Mouse (Mus musculus) layer of hippocampus, postnatal 10 days (tissue): Measurements from ENCODE around the gene Dock2. TPM values are rescaled to one million over a fixed set of nuclear protein-coding genes. Genes with fewer than 3 reads are reported as not detected.
"Not testable (repeated sequence)": the region's sequence is repeated elsewhere in the genome, so short reads cannot be mapped to it uniquely, and the experiment has no call there.

Experiments
- DNase-seq, 2 experiments: peaks; one replicate each; pipeline ENCODE4 v3.0.0; 2021; ENCODE audit warnings: low spot score in 2 of 2
- total RNA-seq, 2 experiments: library from RNA; stranded (reverse); gene quantifications; 2 replicates each; pipeline ENCODE4 v1.2.3; 2021

Gene Dock2
- total RNA-seq, 2 experiments from 2014 or later = 3.3 to 3.5 TPM

DNA sequence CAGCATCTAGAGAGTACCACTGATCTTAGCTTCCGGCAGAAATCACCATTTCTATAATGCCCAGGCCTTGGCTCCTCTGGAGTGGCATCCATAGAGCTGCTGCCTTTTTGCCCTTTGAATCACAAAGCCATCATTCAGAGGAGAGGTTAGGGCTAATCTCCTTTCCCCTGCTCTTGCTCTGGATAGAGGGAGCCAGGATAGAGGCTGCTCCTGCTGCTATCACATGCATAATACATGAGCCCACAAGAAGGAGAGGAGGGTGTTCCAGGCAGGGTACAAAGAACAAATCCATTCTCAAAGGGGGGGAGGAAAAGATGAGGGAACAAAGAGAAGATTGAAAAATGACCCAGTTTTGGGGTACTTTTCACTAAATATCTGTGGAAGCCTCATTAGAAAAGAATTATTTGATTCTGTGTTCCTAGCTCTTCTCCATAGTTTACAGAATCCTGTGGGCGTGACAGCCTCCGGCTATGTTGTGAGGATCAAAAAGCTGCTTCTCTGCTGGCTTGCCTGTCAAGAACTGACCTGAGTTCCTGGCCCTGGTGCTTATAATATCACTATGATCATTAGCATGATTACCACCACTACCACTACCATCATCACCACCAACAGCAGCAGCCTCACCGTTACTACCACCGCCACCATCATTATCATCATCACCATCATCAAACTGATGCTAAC lies 485.9 kb downstream of the Dock2 start:
- no peak for DNase-seq

DNA sequence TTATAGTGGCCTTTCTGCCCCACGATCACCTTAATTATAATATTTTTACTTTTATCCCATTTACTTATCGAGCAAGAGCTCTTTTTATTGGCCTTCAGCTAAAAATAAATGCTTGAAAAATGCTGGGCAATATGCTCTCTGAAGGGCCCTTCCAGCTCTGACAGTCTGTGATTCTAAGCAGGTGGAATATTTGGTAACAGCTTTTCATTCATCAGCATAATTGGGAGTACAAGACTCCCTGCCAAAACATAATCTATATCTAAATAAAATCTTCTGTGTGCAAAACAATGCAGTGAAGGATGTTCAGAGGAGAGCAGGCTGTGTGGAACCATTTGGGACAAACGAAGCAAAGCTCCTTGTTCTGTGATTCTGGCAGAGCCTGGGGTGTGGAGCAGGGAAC lies 492.4 kb downstream of the Dock2 start:
- DNase-seq = peak; percentile 17 to 24

DNA sequence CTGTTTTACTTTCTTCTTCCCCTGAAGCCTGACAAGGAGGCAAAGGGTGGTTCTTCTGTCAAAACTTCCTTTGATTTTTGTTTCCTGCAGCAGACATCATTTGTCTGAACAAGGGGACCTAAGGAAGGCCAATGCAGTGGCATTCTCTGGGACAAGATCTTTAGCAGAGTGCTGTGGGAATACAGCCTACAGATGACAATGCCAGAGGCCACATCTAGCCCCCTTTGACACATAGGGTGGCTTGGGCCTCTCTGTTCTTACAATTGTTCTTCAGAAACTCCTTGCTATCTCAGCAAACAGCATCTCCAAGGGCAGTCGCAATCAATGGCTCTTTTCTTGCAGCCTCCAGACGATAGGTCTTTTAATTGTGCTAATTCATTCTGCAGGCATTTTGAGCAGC lies 493.0 kb downstream of the Dock2 start:
- no peak for DNase-seq

DNA sequence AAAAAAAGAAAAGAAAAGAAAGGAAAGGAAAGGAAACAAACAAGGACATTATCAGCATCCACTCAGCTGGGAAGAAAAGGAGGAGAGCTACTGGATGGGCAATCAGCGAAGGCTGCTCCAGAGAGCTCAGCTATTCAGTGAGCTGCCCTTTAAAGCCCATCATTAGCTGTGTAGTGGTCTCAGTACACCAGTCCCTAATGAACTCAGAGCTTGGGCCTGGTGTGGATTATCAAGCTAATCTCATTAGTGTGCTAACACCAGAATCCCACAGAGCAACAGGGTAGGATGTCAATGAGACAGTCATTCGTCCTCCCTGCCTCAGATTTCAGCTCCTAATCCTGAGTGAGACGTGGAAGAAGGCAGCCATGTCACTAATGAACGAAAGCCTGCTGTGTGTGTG lies 493.4 kb downstream of the Dock2 start:
- no peak for DNase-seq

DNA sequence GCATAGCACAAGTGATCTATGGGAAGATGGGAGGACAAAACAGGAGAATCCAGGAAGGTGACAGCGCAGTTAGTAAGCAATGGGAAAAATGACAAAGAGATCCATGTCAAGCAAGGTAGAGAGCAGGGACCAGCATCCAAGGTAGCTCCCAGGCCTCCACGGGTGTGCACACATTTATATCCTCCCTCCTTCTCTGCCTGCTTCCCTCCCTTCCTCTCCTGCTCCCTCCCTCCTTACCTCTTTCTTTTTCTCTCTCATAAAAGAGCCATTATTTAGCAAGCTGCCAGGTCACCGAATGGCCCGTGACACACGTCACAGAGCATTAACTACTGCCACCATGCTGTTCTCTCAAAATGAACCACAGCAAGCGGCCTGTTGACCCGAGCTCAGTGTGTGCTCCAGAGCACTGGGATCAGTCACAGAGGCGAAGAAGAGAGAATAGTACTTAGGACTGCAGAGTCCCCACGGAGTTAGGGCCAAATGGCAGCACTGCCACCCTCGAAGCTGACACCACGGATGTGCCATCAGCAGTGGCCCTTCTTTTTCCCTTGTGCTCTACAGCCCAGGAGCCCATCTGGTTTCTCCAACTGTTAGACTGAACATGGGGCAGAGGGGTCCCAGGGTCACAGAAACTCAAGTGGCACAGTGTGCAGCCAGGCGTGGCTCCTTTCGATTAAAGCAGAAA lies 499.4 kb downstream of the Dock2 start:
- no peak for DNase-seq

DNA sequence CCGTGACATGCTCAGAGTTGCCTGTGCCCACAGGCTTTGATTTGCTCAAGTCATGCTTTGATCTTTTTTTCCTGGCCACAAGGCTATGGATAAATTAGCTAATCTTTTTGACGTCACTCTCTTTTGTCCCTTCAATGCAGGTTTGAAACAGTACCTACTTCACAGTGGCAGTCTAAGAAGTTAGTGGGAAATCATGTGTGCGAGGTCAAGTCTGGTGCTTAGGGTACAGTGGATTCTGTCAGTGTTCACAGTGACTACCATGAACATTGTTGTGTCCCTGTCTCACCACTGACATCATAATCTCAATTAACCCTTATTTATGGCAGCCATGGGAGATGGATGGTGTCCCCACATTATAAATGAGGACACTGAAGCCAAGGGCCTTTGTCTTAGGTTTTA lies 506.6 kb downstream of the Dock2 start:
- DNase-seq = no peak

DNA sequence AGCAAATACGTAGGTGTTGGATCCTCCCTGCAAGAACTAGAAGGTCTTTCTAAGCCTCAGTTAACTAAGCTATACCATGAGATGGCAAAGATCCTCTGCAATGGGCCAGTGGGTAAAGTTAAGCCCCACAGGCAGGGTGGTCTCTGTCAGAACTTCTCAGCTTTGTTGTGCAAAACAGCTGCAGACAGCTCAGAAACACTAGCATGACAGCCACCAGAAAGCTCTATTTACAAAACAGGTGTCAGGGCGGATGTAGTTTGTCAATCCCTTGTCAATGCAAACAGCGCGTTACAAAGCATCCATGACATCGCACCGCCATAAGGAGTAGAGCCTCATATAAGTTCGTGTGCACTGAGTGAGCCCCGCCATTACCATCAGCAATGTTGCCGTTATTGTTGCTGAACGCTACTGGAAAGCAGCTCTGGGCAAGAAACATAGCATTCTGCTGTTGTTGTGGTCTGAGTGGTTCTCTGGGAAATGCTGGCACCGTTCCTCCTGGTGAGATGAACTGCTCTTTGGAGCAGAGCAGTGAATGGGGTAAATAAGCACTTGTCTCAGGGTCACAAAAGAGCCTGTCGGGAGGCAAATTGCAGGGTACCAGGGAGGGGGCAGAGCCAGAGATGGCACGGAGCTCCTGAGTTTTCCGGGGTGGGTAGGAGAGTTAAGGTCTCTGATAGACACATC lies 507.2 kb downstream of the Dock2 start:
- DNase-seq = peak; percentile 34 to 45

DNA sequence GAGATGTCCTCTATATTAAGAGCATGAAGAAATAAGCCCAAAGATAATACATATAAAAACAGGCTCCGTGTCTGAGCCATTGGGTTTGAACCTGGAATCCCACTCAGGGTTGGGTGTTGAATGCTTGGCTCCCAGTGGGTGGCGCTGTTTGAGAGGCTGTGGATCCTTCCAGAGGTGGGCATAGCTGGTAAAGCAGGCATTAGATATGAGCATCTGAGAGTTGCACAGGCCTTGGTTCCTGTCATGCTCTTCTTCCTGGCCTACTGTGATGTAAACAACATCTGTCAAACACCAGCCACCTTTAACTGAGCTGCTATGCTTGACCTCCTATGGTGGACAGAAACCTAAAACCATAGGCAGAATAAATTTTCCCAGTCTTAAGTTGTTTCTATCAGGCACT lies 507.8 kb downstream of the Dock2 start:
- DNase-seq = peak; percentile 33 to 49

DNA sequence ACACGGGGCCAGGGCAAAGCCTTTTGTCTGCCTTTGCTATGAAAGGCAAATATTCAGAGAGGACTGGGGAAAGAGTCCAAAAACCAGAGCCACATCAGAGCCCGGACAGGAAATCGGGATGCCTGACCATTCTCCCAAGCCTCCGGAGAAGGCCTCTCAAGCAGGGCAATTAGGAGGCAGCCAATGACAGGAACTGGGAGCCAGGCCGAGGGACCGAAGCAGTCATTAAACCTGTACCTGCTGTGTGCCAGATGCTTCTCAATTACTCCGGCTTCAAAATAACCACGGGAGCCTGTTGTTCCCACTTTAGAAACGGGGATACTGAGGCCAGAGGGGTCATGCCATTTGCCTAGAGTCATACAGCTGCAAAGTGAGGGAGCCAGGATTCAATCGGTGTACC lies 511.7 kb downstream of the Dock2 start:
- DNase-seq = peak; percentile 21 to 35

DNA sequence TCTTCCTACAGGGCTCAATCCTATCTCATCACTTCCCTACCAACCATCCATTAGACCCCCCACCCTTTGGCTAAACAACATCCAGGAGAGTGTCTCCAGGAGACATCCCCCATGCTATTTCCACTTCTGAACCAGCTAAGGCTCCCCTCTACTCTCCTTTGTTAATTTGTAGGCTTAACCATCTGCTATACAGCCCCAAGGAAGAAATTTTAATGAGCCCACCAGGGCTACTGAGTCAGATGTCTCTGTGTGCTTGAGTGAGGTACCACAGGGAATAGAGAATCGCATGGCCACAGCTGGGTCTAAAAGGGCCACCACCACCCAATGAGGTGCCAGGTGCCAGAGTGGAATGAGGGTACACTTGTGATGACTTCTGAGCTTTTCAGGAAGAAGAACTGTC lies 519.6 kb downstream of the Dock2 start:
- no peak for DNase-seq

DNA sequence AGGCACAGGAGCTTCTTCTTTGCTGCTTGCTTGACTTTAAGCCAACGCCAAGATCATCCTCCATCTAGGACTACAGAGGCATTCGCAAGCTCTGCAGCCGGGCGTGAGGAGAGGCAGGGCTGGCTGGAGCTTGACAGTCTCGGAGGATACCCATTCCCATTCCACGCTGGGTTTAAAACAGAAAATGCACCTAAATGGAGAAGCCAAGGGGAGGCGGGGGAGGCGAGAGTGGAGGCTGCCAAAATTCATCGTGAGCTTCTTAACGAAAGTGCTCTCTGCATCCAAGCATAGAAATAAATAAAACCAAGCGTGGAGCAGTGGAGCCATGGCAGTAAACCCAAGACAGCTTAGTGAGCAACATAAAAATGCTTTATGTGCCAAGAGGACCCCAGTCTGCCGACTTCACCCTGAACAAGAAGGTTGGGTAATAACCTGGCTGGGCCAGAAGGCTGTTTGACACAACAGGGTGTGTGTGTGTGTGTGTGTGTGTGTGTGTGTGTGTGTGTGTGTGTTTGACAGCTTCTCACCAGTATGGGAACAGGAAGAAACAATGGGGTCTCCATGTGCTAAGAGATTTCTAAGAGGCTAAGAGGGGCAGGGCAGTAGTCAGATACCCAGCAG lies 524.7 kb downstream of the Dock2 start:
- no peak for DNase-seq

DNA sequence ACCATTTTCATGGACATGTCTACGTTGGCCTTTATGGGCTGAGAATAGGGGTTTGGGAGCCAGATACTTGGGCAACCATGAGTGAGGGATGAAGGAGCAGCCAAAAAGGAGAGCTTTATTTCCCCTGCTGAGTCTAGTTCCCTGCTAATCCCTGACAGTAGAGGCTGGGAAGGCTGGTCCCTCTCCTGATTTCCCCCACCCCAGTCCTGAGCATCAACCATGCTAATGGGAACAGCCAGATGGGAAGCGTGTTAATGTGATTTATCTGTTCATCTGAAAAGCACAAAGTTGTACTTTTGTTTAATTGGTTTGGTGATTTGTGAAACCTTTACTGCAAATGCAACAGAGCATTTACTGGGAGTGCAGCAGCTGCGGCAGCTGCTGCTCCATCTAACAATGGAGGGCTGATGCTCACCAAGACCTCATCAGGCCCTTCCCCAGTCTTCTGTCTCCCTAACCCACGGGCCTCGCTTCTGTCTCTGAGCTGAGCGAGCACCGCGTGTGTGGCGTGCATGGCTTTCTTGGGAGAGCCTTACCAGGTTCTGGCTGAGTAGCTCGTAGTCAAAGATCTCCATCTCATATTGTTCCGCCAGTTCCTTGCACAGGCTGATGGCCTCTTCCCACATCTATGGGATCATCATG lies 526.0 kb downstream of the Dock2 start:
- DNase-seq = no peak

DNA sequence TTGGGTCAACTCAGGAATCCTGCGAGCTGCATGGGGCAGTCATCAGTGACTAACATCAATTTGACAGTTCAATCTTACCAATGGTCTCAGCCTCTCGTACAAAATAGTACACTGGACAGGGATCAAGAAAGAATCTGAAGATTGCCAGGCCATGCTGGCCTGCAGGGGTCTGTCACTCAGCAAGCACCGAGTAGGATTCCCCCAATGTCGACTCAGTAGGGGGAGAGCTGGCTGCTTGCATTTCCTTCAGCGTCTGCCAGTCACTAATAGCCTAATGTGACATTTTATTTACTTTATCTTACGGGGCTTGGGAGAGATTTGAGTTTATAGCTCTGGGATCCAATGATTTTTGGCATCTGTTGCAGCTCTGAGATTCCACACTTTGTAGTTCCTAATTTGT lies 540.7 kb downstream of the Dock2 start:
- no peak for DNase-seq

DNA sequence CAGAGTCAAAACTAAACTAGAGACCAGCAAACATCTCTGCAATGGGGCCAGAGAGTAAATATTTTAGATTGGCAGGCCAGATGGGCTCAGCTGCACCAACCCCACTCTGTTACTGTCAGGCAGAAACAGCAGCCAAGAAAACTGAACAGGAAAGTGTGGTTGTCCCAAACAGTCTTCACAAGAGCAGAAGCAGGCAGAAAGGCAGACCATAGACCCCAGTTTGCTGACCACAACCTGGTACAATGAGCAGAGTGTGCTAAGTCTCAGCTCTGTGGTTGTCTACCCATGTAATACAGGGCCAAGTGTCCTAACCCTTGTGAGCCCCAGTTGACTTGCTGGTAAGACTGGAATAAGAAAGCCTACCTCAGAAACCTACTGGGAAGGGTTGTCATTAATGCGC lies 543.4 kb downstream of the Dock2 start:
- DNase-seq = no peak

DNA sequence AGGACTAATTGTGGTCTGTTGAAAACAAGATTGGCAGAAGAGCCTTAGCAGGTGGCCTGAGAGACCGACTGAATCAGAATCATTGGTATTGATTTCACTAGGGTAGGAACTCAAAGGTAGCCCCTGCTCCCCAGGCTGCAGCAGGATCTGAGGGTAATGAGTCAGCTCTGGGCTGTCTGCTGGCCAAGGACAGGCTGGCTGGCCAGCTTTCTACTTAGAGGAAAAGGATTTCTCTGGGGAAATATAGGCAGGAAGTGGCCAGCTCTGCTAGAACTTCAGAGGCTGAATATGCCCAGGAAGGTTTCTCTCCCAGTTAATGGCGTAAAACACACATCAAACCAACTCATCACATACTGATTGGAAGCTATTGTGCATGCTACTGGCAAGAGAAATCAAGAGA lies 544.0 kb downstream of the Dock2 start:
- DNase-seq = no peak

DNA sequence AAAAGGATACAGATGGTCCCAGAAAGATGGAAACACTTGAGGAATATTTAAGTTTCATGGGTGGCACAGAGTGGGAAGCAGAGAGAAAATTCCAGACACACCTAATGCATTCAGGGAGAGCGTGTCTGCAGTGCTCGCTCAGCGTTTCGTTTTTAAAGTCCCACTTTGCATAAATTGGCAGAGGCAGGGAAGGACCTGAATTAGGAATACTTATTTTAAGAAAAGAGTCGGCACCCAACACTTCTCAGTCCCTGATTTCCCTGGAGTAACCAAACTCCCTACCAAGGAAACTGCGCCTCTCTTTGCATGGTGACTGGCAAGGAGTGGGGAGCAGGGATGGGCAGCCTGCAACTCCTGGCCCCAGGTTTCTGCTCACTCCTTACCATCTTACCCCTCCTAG lies 546.8 kb downstream of the Dock2 start:
- DNase-seq = no peak

DNA sequence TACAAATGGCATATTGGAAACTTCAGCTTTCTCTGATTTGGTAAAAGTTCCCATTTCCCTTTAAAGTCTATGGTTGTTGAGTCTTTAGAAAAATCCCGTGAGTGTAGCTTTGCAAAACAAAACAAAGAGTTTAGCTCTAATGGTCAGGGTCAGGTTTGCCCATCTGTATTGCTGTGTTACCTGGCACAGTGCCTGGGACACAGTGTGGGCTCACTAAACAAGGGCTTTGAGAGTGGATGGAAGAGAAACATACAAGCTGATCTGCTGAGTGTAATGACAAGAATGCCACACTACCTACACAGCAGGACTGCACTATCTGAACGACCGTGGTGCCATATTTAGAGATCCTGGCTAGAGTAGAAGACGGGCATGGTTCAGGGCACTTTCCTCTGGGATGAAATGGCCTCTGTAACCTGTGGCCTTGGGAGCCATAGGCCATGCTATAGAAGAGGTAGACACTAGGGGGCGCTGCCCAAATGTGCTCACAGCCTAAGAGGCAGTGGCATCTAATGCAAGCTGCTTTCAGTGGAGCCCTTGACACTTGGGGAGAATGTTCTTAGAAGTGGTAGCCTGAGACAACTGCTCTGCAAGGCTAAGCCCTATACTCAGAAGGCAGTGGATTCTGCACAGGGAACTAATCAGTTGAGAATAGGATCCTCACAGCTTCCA lies 547.5 kb downstream of the Dock2 start:
- peak; percentile 14 to 46 for DNase-seq

DNA sequence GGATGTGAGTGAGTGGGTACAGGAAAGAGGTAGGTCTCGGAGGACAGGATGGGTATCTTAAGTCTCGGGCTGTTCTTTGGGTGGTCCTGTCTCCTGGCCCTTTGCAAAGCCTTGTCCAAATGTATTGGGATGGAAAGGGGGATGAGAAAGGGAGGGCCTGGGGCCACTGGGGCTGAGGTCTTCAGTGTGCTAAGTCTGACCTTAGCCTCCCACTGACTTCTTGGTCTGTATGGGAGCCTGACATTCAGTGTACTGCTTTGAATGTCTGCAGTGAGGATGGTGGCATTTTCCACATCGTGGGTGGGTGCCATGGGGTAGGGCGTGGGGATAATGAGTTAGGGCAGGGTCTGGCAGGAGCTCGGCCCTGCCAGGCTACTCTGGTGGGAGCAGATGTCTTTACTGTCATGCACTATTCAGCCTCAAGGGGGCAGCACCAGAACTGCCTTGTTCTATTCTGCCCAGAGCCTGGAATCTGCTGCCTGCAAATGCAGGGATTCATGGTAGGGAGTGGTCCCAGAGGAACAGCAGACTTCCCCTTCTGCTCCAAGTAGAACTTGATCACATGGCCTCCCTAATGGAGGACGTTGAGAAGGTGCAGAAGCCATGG lies 554.8 kb downstream of the Dock2 start:
- peak; percentile 85 to 86 for DNase-seq

DNA sequence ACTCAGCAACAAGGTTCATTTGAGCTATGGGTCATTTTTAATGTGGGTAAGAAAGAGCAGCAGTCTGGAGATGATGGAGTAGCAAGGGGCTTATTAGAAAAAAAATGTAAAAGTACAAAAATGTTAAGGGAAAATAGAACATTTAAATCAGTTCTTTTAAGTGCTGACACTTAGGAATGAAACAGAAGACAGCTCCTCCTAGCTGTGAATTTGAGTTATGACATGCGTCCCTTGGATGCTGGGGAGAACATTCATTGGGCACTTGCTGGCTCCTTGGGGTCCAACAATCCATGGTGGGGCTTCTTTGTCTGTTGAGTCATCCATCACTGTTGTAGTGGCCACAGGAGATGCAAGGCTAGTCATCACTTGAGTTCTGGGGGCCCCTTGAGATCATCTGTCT lies 556.5 kb downstream of the Dock2 start:
- DNase-seq = no peak

DNA sequence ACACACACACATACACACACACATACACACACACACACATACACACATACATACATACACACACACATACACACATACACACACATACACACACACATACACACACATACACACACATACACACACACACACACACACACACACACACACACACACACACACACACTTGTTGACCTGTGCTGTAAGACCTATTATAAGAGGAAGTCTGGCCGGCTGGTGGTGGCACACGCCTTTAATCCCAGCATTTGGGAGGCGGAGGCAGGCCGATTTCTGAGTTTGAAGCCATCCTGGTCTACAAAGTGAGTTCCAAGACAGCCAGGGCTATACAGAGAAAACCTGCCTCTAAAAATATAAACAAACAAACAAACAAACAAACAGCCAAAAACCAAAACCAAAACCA lies 563.1 kb downstream of the Dock2 start:
- not testable (repeated sequence) for DNase-seq

DNA sequence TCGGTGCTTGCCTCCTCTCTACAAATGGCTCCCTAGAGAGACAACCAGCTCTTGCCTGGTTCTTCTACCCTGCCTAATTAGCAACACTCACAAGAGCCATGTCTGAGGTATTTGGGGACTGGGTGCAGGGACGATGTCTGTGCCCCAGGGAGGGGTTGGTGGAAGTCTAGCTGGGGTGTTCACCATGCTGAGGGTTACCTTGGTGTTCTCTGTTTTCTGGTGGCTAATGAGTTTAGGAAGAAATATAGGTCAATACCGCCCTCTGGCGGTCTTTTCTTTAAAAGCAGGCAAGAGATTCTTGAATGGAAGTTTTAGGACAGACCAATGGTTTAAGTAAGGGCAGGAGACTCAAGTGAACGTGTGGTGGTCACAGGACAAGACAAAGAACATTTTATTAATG lies 570.8 kb downstream of the Dock2 start:
- DNase-seq = peak; percentile 80 to 83
